Mouse (Mus musculus): ENCODE measurements at regions not wholly inside any gene's neighbourhood (a gene's known extent, or its start where the extent isn't known, plus 50 kb on each side); places are given as distances from the start of the nearest gene placed in this dataset.

- no peak overlapping the region for H3K4me3 ChIP-seq (ENCODE audit: low read depth, low read length)
- TF ChIP-seq CTCF (IDR thresholded peaks at IDR 0.05; ENCODE audit: low read depth, low read length) (no peak), EP300 (IDR thresholded peaks at IDR 0.05; ENCODE audit: insufficient read depth, low read depth, low read length) (no peak), POLR2A (IDR thresholded peaks at IDR 0.05; ENCODE audit: insufficient read depth, low read length) (no peak)
Measured at GRCm38 (mm10) chrX:12958873-12959272, 112.4 kb upstream of the Usp9x start.

GRCm38 (mm10) chrX:12950928-12951660 lies 120.2 kb upstream of the Usp9x start:
- no peak overlapping the region for H3K27ac ChIP-seq (ENCODE audit: insufficient read depth, low read length)
- TF ChIP-seq POLR2A (IDR thresholded peaks at IDR 0.05; ENCODE audit: insufficient read depth, low read length) (no peak), EP300 (IDR thresholded peaks at IDR 0.05; ENCODE audit: insufficient read depth, low read depth, low read length) (no peak), CTCF (IDR thresholded peaks at IDR 0.05; ENCODE audit: low read depth, low read length) (no peak)

More at GRCm38 (mm10) chrX:12958873-12959272, 112.4 kb upstream of the Usp9x start:
- H3K36me3 ChIP-seq (ENCODE audit: control insufficient read depth, insufficient read depth, low read length, poor library complexity, severe bottlenecking) = no peaks in the 10 kb centered on the region
- no peaks in the 10 kb centered on the region for H3K9me3 ChIP-seq (replicated peaks; ENCODE audit: control insufficient read depth, insufficient read depth, low read length, poor library complexity, severe bottlenecking)
- H3K27ac ChIP-seq (ENCODE audit: insufficient read depth, low read length) = no peak overlapping the region
- no peaks in the 10 kb centered on the region for H3K4me1 ChIP-seq (ENCODE audit: control insufficient read depth, insufficient read depth, low read length)
- H3K9ac ChIP-seq (ENCODE audit: low read depth, poor library complexity, severe bottlenecking) = no peak overlapping the region
- no peaks in the 10 kb centered on the region for H3K27me3 ChIP-seq (ENCODE audit: control insufficient read depth, insufficient read depth, low read length, poor library complexity, severe bottlenecking)

GRCm38 (mm10) chrX:12942451-12942850 lies 128.8 kb upstream of the Usp9x start:
- TF ChIP-seq EP300 (IDR thresholded peaks at IDR 0.05; ENCODE audit: insufficient read depth, low read depth, low read length) = no peak
- no peak for TF ChIP-seq CTCF (IDR thresholded peaks at IDR 0.05; ENCODE audit: low read depth, low read length)
- TF ChIP-seq POLR2A (IDR thresholded peaks at IDR 0.05; ENCODE audit: insufficient read depth, low read length) = no peak
- H3K9me3 ChIP-seq (replicated peaks; ENCODE audit: control insufficient read depth, insufficient read depth, low read length, poor library complexity, severe bottlenecking) = no peaks in the 10 kb centered on the region

More at GRCm38 (mm10) chrX:12950928-12951660, 120.2 kb upstream of the Usp9x start:
- H3K4me1 ChIP-seq (ENCODE audit: control insufficient read depth, insufficient read depth, low read length) = no peaks in the 10 kb centered on the region
- no peak overlapping the region for H3K4me3 ChIP-seq (ENCODE audit: low read depth, low read length)
- no peaks in the 10 kb centered on the region for H3K36me3 ChIP-seq (ENCODE audit: control insufficient read depth, insufficient read depth, low read length, poor library complexity, severe bottlenecking)
- H3K9me3 ChIP-seq (replicated peaks; ENCODE audit: control insufficient read depth, insufficient read depth, low read length, poor library complexity, severe bottlenecking) = no peaks in the 10 kb centered on the region
- no peak overlapping the region for H3K9ac ChIP-seq (ENCODE audit: low read depth, poor library complexity, severe bottlenecking)
- no peaks in the 10 kb centered on the region for H3K27me3 ChIP-seq (ENCODE audit: control insufficient read depth, insufficient read depth, low read length, poor library complexity, severe bottlenecking)

GRCm38 (mm10) chrX:12936406-12937172 lies 134.7 kb upstream of the Usp9x start:
- no peaks in the 10 kb centered on the region for H3K4me1 ChIP-seq (ENCODE audit: control insufficient read depth, insufficient read depth, low read length)
- no peaks in the 10 kb centered on the region for H3K36me3 ChIP-seq (ENCODE audit: control insufficient read depth, insufficient read depth, low read length, poor library complexity, severe bottlenecking)
- H3K9me3 ChIP-seq (replicated peaks; ENCODE audit: control insufficient read depth, insufficient read depth, low read length, poor library complexity, severe bottlenecking) = no peaks in the 10 kb centered on the region
- TF ChIP-seq EP300 (IDR thresholded peaks at IDR 0.05; ENCODE audit: insufficient read depth, low read depth, low read length) = no peak
- TF ChIP-seq POLR2A (IDR thresholded peaks at IDR 0.05; ENCODE audit: insufficient read depth, low read length) = no peak
- no peak for TF ChIP-seq CTCF (IDR thresholded peaks at IDR 0.05; ENCODE audit: low read depth, low read length)
- peak overlapping the region; percentile 74 for H3K4me3 ChIP-seq (ENCODE audit: low read depth, low read length)
- H3K27me3 ChIP-seq (ENCODE audit: control insufficient read depth, insufficient read depth, low read length, poor library complexity, severe bottlenecking) = no peaks in the 10 kb centered on the region
- peak overlapping the region; percentile 62 for H3K9ac ChIP-seq (ENCODE audit: low read depth, poor library complexity, severe bottlenecking)
- H3K27ac ChIP-seq (ENCODE audit: insufficient read depth, low read length) = no peak overlapping the region

More at GRCm38 (mm10) chrX:12942451-12942850, 128.8 kb upstream of the Usp9x start:
- no peak overlapping the region for H3K4me3 ChIP-seq (ENCODE audit: low read depth, low read length)
- H3K36me3 ChIP-seq (ENCODE audit: control insufficient read depth, insufficient read depth, low read length, poor library complexity, severe bottlenecking) = no peaks in the 10 kb centered on the region
- no peaks in the 10 kb centered on the region for H3K27me3 ChIP-seq (ENCODE audit: control insufficient read depth, insufficient read depth, low read length, poor library complexity, severe bottlenecking)
- H3K27ac ChIP-seq (ENCODE audit: insufficient read depth, low read length) = no peak overlapping the region
- no peak overlapping the region for H3K9ac ChIP-seq (ENCODE audit: low read depth, poor library complexity, severe bottlenecking)
- H3K4me1 ChIP-seq (ENCODE audit: control insufficient read depth, insufficient read depth, low read length) = no peaks in the 10 kb centered on the region

GRCm38 (mm10) chrX:12933294-12933807 lies 137.9 kb upstream of the Usp9x start:
- TF ChIP-seq EP300 (IDR thresholded peaks at IDR 0.05; ENCODE audit: insufficient read depth, low read depth, low read length) (no peak), CTCF (IDR thresholded peaks at IDR 0.05; ENCODE audit: low read depth, low read length) (no peak), POLR2A (IDR thresholded peaks at IDR 0.05; ENCODE audit: insufficient read depth, low read length) (no peak)
- no peaks in the 10 kb centered on the region for H3K9me3 ChIP-seq (replicated peaks; ENCODE audit: control insufficient read depth, insufficient read depth, low read length, poor library complexity, severe bottlenecking)
- no peaks in the 10 kb centered on the region for H3K36me3 ChIP-seq (ENCODE audit: control insufficient read depth, insufficient read depth, low read length, poor library complexity, severe bottlenecking)
- H3K4me1 ChIP-seq (ENCODE audit: control insufficient read depth, insufficient read depth, low read length) = no peaks in the 10 kb centered on the region
- no peak overlapping the region for H3K4me3 ChIP-seq (ENCODE audit: low read depth, low read length)
- no peaks in the 10 kb centered on the region for H3K27me3 ChIP-seq (ENCODE audit: control insufficient read depth, insufficient read depth, low read length, poor library complexity, severe bottlenecking)
- no peak overlapping the region for H3K9ac ChIP-seq (ENCODE audit: low read depth, poor library complexity, severe bottlenecking)
- no peak overlapping the region for H3K27ac ChIP-seq (ENCODE audit: insufficient read depth, low read length)
